Mouse (Mus musculus) forebrain, postnatal 0 days (tissue): ENCODE measurements around the gene Camk2b. TPM values are rescaled to one million over a fixed set of nuclear protein-coding genes. Genes with fewer than 3 reads are reported as not detected.

ENCODE experiments used
- ATAC-seq: fragments of 200-750 bp; cut with Nextera tagmentation; 2 replicates; pipeline ENCODE4 v1.8.0; 2017; ENCODE audit warnings: mild to moderate bottlenecking, moderate library complexity
- DNase-seq: peaks from one replicate; pipeline ENCODE4 v3.0.0-alpha.2; 2015
- H3K27ac ChIP-seq: fragments of 300-500 bp; sonication (generic); 2 replicates; pipeline ENCODE4 v1.5.1; 2014; ENCODE audit warnings: low read depth, mild to moderate bottlenecking, antibody characterized with exemption, low read length, moderate library complexity, mixed read lengths
- H3K27me3 ChIP-seq: fragments of 300-500 bp; sonication (generic); 2 replicates; pipeline ENCODE4 v1.6.1; 2014; ENCODE audit warnings: mild to moderate bottlenecking, low read length, mixed read lengths; ENCODE audit not compliant: insufficient read depth
- H3K36me3 ChIP-seq: fragments of 300-500 bp; sonication (generic); 2 replicates; pipeline ENCODE4 v1.6.1; 2014; ENCODE audit warnings: mild to moderate bottlenecking, moderate library complexity; ENCODE audit not compliant: insufficient read depth
- H3K4me1 ChIP-seq: fragments of 300-500 bp; sonication (generic); 2 replicates; pipeline ENCODE4 v1.6.1; 2014; ENCODE audit warnings: antibody characterized with exemption; ENCODE audit not compliant: insufficient read depth
- H3K4me2 ChIP-seq: fragments of 300-500 bp; sonication (generic); 2 replicates; pipeline ENCODE4 v1.6.1; 2014; ENCODE audit warnings: low read depth, mild to moderate bottlenecking, moderate library complexity
- H3K4me3 ChIP-seq: fragments of 300-500 bp; sonication (generic); 2 replicates; pipeline ENCODE4 v1.5.1; 2014; ENCODE audit warnings: low read depth, low read length, mixed read lengths
- H3K9ac ChIP-seq: fragments of 300-500 bp; sonication (generic); 2 replicates; pipeline ENCODE4 v1.6.1; 2014; ENCODE audit warnings: mild to moderate bottlenecking
- H3K9me3 ChIP-seq: fragments of 300-500 bp; sonication (generic); 2 replicates; pipeline ENCODE4 v1.6.1; 2016; ENCODE audit warnings: low read length
- CTCF ChIP-seq: sonication (generic); IDR thresholded peaks from 2 replicates; pipeline ENCODE4 v1.5.1; 2016; ENCODE audit warnings: antibody characterized with exemption, control low read depth, low read depth
- WGBS: fragments of 180-500 bp; shearing (Covaris S2); extraction: QIAGEN DNeasy Blood & Tissue Kit; methylation state at CpG from one replicate; pipeline ENCODE4 v1.1.7; 2014; 5-methylcytosine and 5-hydroxymethylcytosine counted together
- polyA plus RNA-seq: library from polyadenylated mRNA; unstranded; fragments of >200 nt; fragmentation: Nextera tagmentation; extraction: Ambion mirVana; gene quantifications from 2 replicates; pipeline ENCODE4 v1.2.1, GENCODE M21; 2015
- total RNA-seq: library from RNA; depleted of rRNA; stranded (reverse); fragments of >200 nt; gene quantifications from 2 replicates; pipeline ENCODE4 v1.2.3, GENCODE M21; 2014

Camk2b gene
- total and polyA plus RNA-seq, 2 experiments from 2014 or later: 271 to 280 TPM

- H3K27me3 ChIP-seq: no peaks in the 10 kb centered on the region
- no peak for ATAC-seq
- no peak overlapping the region for H3K4me2 ChIP-seq
- H3K9me3 ChIP-seq: no peaks in the 10 kb centered on the region
- TF ChIP-seq CTCF: no peak
- H3K9ac ChIP-seq: no peak overlapping the region
- 0 out of 2 replicates have a peak, but pooled peaks cover 3% of the 10 kb centered on the region for H3K36me3 ChIP-seq
- DNase-seq: no peak
- H3K4me3 ChIP-seq: no peak overlapping the region
- H3K4me1 ChIP-seq: no peaks in the 10 kb centered on the region
- H3K27ac ChIP-seq: no peak overlapping the region
- WGBS: 86% methylated on average over 8 of the region's 8 CpGs
Measured at GRCm38 (mm10) chr11:6053386-6053785, 12.8 kb downstream of the Camk2b start.

GRCm38 (mm10) chr11:6050066-6050560, 16.0 kb downstream of the Camk2b start:
- no peaks in the 10 kb centered on the region for H3K4me1 ChIP-seq
- H3K4me2 ChIP-seq: no peak overlapping the region
- no peaks in the 10 kb centered on the region for H3K9me3 ChIP-seq
- no peaks in the 10 kb centered on the region for H3K27me3 ChIP-seq
- H3K4me3 ChIP-seq: no peak overlapping the region
- TF ChIP-seq CTCF: no peak
- DNase-seq (no peak), ATAC-seq (no peak)
- H3K27ac ChIP-seq: no peak overlapping the region
- H3K36me3 ChIP-seq: peaks cover 7% of the 10 kb centered on the region; the same call in 1 of the 2 replicates
- WGBS: 74% methylated on average over 4 of the region's 4 CpGs
- H3K9ac ChIP-seq: no peak overlapping the region

DNA sequence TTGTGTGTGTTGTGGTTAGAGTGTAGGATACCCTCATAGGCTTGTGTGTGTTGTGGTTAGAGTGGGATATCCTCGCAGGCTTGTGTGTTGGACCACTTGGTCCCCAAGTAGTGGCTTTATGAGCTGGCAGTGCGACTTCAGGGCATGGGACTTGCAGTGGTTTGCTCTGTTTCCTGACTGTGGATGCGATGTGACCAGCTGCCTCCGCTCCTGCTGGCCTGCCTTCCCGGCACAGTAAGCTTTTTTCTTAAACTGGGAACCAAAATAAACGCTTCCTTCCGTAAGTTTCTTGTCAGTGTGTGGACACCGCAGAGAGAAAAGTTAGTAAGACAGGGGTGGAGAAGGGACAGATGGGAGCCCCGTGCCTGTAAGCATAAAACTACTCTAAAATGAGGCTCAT, 18.0 kb downstream of the Camk2b start:
- no peak overlapping the region for H3K4me3 ChIP-seq
- no peak for DNase-seq
- WGBS: 78% methylated on average over 9 of the region's 9 CpGs
- H3K4me2 ChIP-seq: no peak overlapping the region
- no peaks in the 10 kb centered on the region for H3K27me3 ChIP-seq
- peaks cover 4% of the 10 kb centered on the region; the same call in 1 of the 2 replicates for H3K36me3 ChIP-seq
- H3K9me3 ChIP-seq: no peaks in the 10 kb centered on the region
- no peak for ATAC-seq
- TF ChIP-seq CTCF: no peak
- H3K27ac ChIP-seq: no peak overlapping the region
- no peaks in the 10 kb centered on the region for H3K4me1 ChIP-seq
- no peak overlapping the region for H3K9ac ChIP-seq

GRCm38 (mm10) chr11:6038929-6039328, 27.2 kb downstream of the Camk2b start:
- ATAC-seq (peak; percentile 84), DNase-seq (peak; percentile 72)
- Histone ChIP-seq H3K4me1 (peaks cover 10% of the 10 kb centered on the region), H3K4me2 (no peak overlapping the region), H3K4me3 (no peak overlapping the region), H3K27ac (peak overlapping the region; percentile 85), H3K9me3 (no peaks in the 10 kb centered on the region), H3K36me3 (no peaks in the 10 kb centered on the region), H3K9ac (no peak overlapping the region), H3K27me3 (no peaks in the 10 kb centered on the region)
- WGBS: 20% methylated on average over 7 of the region's 7 CpGs
- TF ChIP-seq CTCF: no peak

DNA sequence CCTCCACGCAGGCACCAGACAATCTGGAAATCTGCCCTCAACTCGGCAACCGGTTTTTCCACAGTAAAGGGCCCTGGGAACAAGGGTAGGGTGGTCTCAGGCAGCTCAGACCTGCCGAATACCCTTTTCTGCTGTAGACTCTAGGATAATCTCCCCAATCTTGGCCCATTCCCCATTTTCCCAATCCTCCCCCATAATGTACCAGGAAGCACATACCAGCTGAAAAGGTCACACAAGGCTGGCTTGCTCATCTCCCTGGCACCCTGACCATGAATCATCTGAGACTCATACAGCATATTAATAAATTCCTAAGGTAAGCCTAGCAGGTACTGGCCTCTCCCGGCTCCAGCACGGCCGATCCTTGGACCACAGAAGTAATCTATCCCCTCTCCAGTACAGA, 28.5 kb downstream of the Camk2b start:
- H3K4me2 ChIP-seq: no peak overlapping the region
- no peak for ATAC-seq
- TF ChIP-seq CTCF: no peak

GRCm38 (mm10) chr11:6037198-6037597, 29.0 kb downstream of the Camk2b start:
- Histone ChIP-seq H3K27ac (no peak overlapping the region), H3K4me1 (peaks cover 10% of the 10 kb centered on the region), H3K4me3 (no peak overlapping the region), H3K4me2 (no peak overlapping the region), H3K27me3 (no peaks in the 10 kb centered on the region), H3K9ac (no peak overlapping the region), H3K36me3 (no peaks in the 10 kb centered on the region), H3K9me3 (no peaks in the 10 kb centered on the region)
- DNase-seq (no peak), ATAC-seq (no peak)
- TF ChIP-seq CTCF: no peak
- WGBS: 75% methylated on average over 7 of the region's 7 CpGs

More for the DNA sequence above, 28.5 kb downstream of the Camk2b start:
- Histone ChIP-seq H3K4me3 (no peak overlapping the region), H3K9me3 (no peaks in the 10 kb centered on the region), H3K4me1 (peaks cover 10% of the 10 kb centered on the region), H3K27ac (no peak overlapping the region), H3K36me3 (no peaks in the 10 kb centered on the region), H3K9ac (no peak overlapping the region), H3K27me3 (no peaks in the 10 kb centered on the region)
- DNase-seq: no peak
- 92% methylated on average over 7 of the region's 7 CpGs for WGBS

DNA sequence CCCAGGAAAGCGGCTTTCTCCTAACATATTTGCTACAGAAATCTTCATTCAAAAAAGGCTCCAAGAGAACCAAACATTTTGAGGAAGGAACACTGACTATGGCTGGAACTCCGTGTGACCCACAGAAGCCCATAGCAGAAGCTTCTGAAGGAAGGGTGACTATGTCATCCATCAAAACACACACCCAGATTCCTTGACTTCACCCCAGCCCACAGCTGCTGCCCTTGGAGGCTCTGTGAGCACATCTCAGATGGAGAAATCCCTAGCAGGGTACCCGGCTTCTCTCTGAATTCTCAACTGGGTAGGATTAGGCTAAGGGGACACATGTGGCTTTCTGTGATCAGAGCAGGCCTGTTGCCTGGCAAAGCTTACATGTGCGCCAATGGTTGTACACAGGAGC, 29.7 kb downstream of the Camk2b start:
- WGBS: 88% methylated on average over 4 of the region's 4 CpGs
- Histone ChIP-seq H3K27ac (no peak overlapping the region), H3K4me2 (no peak overlapping the region), H3K9ac (no peak overlapping the region), H3K4me3 (no peak overlapping the region), H3K27me3 (no peaks in the 10 kb centered on the region), H3K9me3 (no peaks in the 10 kb centered on the region), H3K4me1 (peaks cover 10% of the 10 kb centered on the region), H3K36me3 (no peaks in the 10 kb centered on the region)
- no peak for TF ChIP-seq CTCF
- DNase-seq: no peak
- no peak for ATAC-seq
